Mouse (Mus musculus) embryonic facial prominence, embryonic 13.5 days (tissue): ENCODE results near the gene Ccdc15. TPM values are rescaled to one million over a fixed set of nuclear protein-coding genes. Genes with fewer than 3 reads are reported as not detected.

Experiments used
- ATAC-seq: fragments of 200-750 bp; cut with Nextera tagmentation; 2 replicates; pipeline ENCODE4 v1.8.0; 2017; ENCODE audit warnings: low read depth; ENCODE audit not compliant: insufficient number of reproducible peaks, insufficient read depth, low FRiP score, low TSS enrichment
- H3K27ac ChIP-seq: fragments of 300-500 bp; sonication (generic); 2 replicates; pipeline ENCODE4 v1.5.1; 2015; ENCODE audit warnings: moderate library complexity, mild to moderate bottlenecking, inconsistent platforms
- H3K27me3 ChIP-seq: fragments of 300-500 bp; sonication (generic); 2 replicates; pipeline ENCODE4 v1.6.1; 2015; ENCODE audit warnings: mild to moderate bottlenecking, inconsistent platforms
- H3K36me3 ChIP-seq: fragments of 300-500 bp; sonication (generic); 2 replicates; pipeline ENCODE4 v1.6.1; 2015; ENCODE audit warnings: mild to moderate bottlenecking, inconsistent platforms
- H3K4me1 ChIP-seq: fragments of 300-500 bp; sonication (generic); 2 replicates; pipeline ENCODE4 v1.6.1; 2015; ENCODE audit warnings: inconsistent platforms
- H3K4me2 ChIP-seq: fragments of 300-500 bp; sonication (generic); 2 replicates; pipeline ENCODE4 v1.6.1; 2015; ENCODE audit warnings: moderate library complexity, mild to moderate bottlenecking, inconsistent platforms
- H3K4me3 ChIP-seq: fragments of 300-500 bp; sonication (generic); 2 replicates; pipeline ENCODE4 v1.5.1; 2015; ENCODE audit warnings: mild to moderate bottlenecking, inconsistent platforms
- H3K9ac ChIP-seq: fragments of 300-500 bp; sonication (generic); 2 replicates; pipeline ENCODE4 v1.6.1; 2015; ENCODE audit warnings: mild to moderate bottlenecking, inconsistent platforms
- H3K9me3 ChIP-seq: fragments of 300-500 bp; sonication (generic); 2 replicates; pipeline ENCODE4 v1.6.1; 2016; ENCODE audit warnings: inconsistent platforms
- WGBS: fragments of 180-500 bp; shearing (Covaris S2); methylation state at CpG from one replicate; pipeline ENCODE4 v1.1.7; 2015; ENCODE audit warnings: mixed read lengths; 5-methylcytosine and 5-hydroxymethylcytosine counted together
- polyA plus RNA-seq: library from polyadenylated mRNA; unstranded; fragments of >200 nt; fragmentation: Nextera tagmentation; extraction: Ambion mirVana; gene quantifications from 2 replicates; pipeline ENCODE4 v1.2.1, GENCODE M21; 2015

Gene Ccdc15
- polyA plus RNA-seq, 1 experiment from 2014 or later: 8.9 TPM

DNA sequence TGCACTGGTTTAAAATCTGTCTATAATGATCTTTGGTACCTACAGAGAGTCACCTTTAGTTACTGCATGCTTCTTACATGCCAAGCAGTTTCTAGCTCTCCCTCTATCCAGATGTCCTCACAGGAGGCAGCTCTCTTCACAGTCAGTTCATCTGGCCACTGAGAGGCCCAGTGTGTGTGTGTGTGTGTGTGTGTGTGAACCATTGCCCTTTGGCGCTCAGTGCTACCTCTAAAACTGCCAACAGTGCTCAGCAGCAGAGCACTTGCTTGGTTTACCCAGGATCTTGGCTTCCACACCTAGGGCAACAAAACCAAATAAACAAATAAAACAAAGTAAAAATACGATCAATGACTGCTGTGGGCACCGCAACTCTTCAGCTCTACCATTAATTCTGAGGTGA is 98.3 kb downstream of the Ccdc15 start:
- ATAC-seq: no peak
- 92% methylated on average over 3 of the region's 3 CpGs for WGBS
- Histone ChIP-seq H3K27me3 (no peaks in the 10 kb centered on the region), H3K4me2 (no peak overlapping the region), H3K4me3 (no peak overlapping the region), H3K4me1 (peaks cover 5% of the 10 kb centered on the region; the same call in 1 of the 2 replicates), H3K9me3 (no peaks in the 10 kb centered on the region), H3K27ac (no peak overlapping the region), H3K9ac (no peak overlapping the region), H3K36me3 (no peaks in the 10 kb centered on the region)

DNA sequence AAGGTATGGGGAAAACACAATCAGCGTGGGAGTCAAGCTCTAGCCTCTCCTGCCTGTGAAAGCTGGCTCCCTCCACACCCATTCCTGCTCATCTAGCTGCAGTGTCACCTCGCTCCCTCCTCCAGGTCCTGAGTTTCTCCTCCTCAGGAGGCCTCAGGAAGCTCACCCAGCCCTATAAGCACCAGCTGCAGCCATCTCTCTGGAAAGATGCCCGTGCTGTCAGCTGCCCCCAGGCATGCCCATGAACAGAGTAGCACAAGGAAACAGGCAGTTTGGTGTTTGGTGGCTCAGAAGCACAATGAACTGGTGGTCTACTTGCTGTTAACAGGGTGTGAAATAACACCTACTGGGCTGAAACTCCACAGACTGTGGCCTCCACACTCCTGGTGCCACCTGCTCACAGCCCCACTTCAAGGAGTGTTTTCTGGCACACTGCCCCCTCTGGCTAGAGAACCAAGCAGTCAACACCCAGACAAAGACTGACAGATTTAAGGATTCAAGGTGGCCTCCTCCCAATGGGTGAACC is 99.8 kb downstream of the Ccdc15 start:
- H3K9me3 ChIP-seq: no peaks in the 10 kb centered on the region
- ATAC-seq: no peak
- 55% methylated on average over 3 of the region's 3 CpGs for WGBS
- H3K36me3 ChIP-seq: no peaks in the 10 kb centered on the region
- H3K4me1 ChIP-seq: no peaks in the 10 kb centered on the region
- H3K27me3 ChIP-seq: no peaks in the 10 kb centered on the region
- H3K4me2 ChIP-seq: no peak overlapping the region
- no peak overlapping the region for H3K27ac ChIP-seq
- H3K4me3 ChIP-seq: no peak overlapping the region
- no peak overlapping the region for H3K9ac ChIP-seq

GRCm38 (mm10) chr9:37247429-37247828 is 100.8 kb downstream of the Ccdc15 start:
- no peak overlapping the region for H3K9ac ChIP-seq
- no peaks in the 10 kb centered on the region for H3K36me3 ChIP-seq
- no peak for ATAC-seq
- H3K4me3 ChIP-seq: no peak overlapping the region
- H3K27me3 ChIP-seq: no peaks in the 10 kb centered on the region
- no peak overlapping the region for H3K4me2 ChIP-seq
- no peaks in the 10 kb centered on the region for H3K4me1 ChIP-seq
- no peaks in the 10 kb centered on the region for H3K9me3 ChIP-seq
- no peak overlapping the region for H3K27ac ChIP-seq

GRCm38 (mm10) chr9:37245810-37246209 is 102.4 kb downstream of the Ccdc15 start:
- H3K4me1 ChIP-seq: no peaks in the 10 kb centered on the region
- no peak overlapping the region for H3K4me3 ChIP-seq
- no peak overlapping the region for H3K4me2 ChIP-seq
- H3K27ac ChIP-seq: no peak overlapping the region
- H3K36me3 ChIP-seq: no peaks in the 10 kb centered on the region
- ATAC-seq: no peak
- no peak overlapping the region for H3K9ac ChIP-seq
- H3K9me3 ChIP-seq: no peaks in the 10 kb centered on the region
- WGBS: 88% methylated on average over 1 of the region's 1 CpGs
- no peaks in the 10 kb centered on the region for H3K27me3 ChIP-seq

DNA sequence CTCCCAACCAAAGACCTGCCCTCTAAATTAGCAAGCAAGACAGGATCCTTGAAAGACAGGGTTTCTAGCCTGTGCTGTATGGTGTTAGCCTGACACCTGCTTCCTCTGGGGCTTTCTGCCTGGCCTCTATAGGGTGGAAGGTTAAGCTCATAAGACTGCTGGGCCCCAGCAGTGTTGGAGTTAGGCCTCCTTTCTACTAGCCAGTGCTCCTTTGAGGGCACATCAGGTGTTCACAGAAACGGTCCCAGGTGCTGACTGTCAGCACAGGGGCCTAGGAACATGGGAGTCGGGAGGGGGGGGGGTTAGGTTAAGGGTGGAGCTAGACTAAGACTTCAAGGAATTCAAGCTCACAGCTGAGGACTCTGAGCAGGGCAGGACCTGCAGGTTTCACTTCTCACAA is 102.8 kb downstream of the Ccdc15 start:
- ATAC-seq: no peak
- Histone ChIP-seq H3K27me3 (no peaks in the 10 kb centered on the region), H3K9me3 (no peaks in the 10 kb centered on the region), H3K4me1 (no peaks in the 10 kb centered on the region), H3K9ac (no peak overlapping the region), H3K36me3 (no peaks in the 10 kb centered on the region), H3K27ac (no peak overlapping the region), H3K4me2 (no peak overlapping the region), H3K4me3 (no peak overlapping the region)
- 64% methylated on average over 2 of the region's 2 CpGs for WGBS

GRCm38 (mm10) chr9:37244600-37244999 is 103.6 kb downstream of the Ccdc15 start:
- Histone ChIP-seq H3K4me2 (no peak overlapping the region), H3K36me3 (no peaks in the 10 kb centered on the region), H3K27ac (no peak overlapping the region), H3K9ac (no peak overlapping the region), H3K9me3 (no peaks in the 10 kb centered on the region), H3K4me1 (no peaks in the 10 kb centered on the region), H3K4me3 (no peak overlapping the region), H3K27me3 (no peaks in the 10 kb centered on the region)
- whole genome bisulfite sequencing: 68% methylated on average over 1 of the region's 1 CpGs
- ATAC-seq: no peak

GRCm38 (mm10) chr9:37242764-37243163 is 105.5 kb downstream of the Ccdc15 start:
- Histone ChIP-seq H3K9me3 (no peaks in the 10 kb centered on the region), H3K4me1 (no peaks in the 10 kb centered on the region), H3K9ac (no peak overlapping the region), H3K36me3 (no peaks in the 10 kb centered on the region), H3K27ac (no peak overlapping the region), H3K4me2 (no peak overlapping the region), H3K27me3 (no peaks in the 10 kb centered on the region), H3K4me3 (no peak overlapping the region)
- WGBS: 84% methylated on average over 3 of the region's 3 CpGs
- no peak for ATAC-seq

- Histone ChIP-seq H3K9ac (no peak overlapping the region), H3K4me3 (no peak overlapping the region), H3K27me3 (no peaks in the 10 kb centered on the region), H3K36me3 (peaks cover 9% of the 10 kb centered on the region; the same call in 1 of the 2 replicates), H3K4me2 (no peak overlapping the region), H3K9me3 (no peaks in the 10 kb centered on the region), H3K4me1 (peaks cover 11% of the 10 kb centered on the region; the same call in 1 of the 2 replicates), H3K27ac (no peak overlapping the region)
- ATAC-seq: no peak
- WGBS: 74% methylated on average over 4 of the region's 4 CpGs
These were observed 112.1 kb downstream of the Ccdc15 start for GRCm38 (mm10) chr9:37235951-37236737.

- Histone ChIP-seq H3K27me3 (no peaks in the 10 kb centered on the region), H3K4me1 (peaks cover 11% of the 10 kb centered on the region; the same call in 1 of the 2 replicates), H3K9me3 (no peaks in the 10 kb centered on the region), H3K4me2 (no peak overlapping the region), H3K27ac (no peak overlapping the region), H3K4me3 (no peak overlapping the region), H3K9ac (0 out of 2 replicates have a peak overlapping the region, but pooled peaks have one; percentile 1), H3K36me3 (peaks cover 9% of the 10 kb centered on the region; the same call in 1 of the 2 replicates)
- 47% methylated on average over 22 of the region's 22 CpGs for WGBS
- no peak for ATAC-seq
These were observed 115.7 kb downstream of the Ccdc15 start for GRCm38 (mm10) chr9:37232201-37233195.

DNA sequence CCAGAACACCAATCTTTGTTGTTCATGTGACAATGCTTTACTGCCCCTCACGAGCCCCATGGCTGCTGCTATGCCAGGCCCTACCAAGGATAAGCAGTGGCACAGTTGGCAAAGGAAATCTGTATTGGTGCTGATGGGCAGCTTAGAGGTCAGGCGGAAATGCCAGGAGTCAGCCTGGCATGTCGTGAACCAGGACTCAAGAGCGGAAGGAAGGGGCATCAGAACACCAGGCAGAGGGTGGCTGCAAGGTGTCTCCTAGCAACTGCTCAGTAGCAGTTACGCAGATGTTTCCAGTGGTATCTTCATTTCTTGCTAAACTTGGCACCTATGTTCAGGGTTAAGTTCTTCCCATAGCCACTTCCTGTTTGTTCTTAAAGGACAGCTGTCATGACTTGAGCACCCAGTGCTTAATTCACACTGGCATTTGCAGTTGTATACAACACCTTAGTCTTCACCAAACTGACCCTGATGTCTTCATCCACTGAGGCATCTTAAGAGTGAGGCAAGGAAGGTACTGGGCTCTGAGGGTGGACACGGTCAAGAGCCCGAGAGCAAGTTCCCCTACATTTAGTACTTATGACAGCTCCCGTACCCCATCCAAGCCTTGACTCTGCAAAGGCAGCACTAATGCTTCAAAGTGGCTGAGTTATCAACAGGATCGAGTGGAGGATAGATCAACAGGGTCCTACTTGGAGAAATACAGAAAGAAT is 117.6 kb downstream of the Ccdc15 start:
- no peaks in the 10 kb centered on the region for H3K9me3 ChIP-seq
- no peak overlapping the region for H3K4me3 ChIP-seq
- no peak overlapping the region for H3K9ac ChIP-seq
- ATAC-seq: no peak
- no peak overlapping the region for H3K27ac ChIP-seq
- H3K4me2 ChIP-seq: no peak overlapping the region
- peaks cover 11% of the 10 kb centered on the region; the same call in 1 of the 2 replicates for H3K4me1 ChIP-seq
- H3K27me3 ChIP-seq: no peaks in the 10 kb centered on the region
- peaks cover 9% of the 10 kb centered on the region; the same call in 1 of the 2 replicates for H3K36me3 ChIP-seq
- 91% methylated on average over 9 of the region's 9 CpGs for WGBS

DNA sequence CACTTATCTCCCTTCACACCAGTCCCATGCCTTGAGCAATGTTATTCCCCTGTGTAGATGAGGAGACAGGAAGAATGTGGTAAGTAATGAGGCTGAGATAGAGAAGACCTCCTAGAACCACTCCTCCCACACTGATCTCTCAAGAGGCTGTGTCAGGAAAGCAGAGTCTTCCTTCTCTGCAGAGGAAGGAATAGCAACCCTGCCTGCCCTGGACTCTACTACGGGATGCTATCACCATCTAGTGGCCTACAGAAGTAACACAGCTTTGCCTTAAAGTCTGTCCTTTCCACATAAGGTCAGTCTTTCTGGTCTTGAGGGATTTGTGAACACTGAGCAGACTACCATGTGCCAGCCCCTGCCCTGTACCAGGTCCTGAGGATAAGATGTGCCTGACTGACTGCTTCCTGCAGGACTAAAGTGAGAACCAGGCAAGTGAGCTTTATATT is 118.3 kb downstream of the Ccdc15 start:
- Histone ChIP-seq H3K27ac (no peak overlapping the region), H3K36me3 (peaks cover 9% of the 10 kb centered on the region; the same call in 1 of the 2 replicates), H3K27me3 (no peaks in the 10 kb centered on the region), H3K9ac (no peak overlapping the region), H3K4me2 (no peak overlapping the region), H3K4me1 (peaks cover 11% of the 10 kb centered on the region; the same call in 1 of the 2 replicates), H3K4me3 (no peak overlapping the region), H3K9me3 (no peaks in the 10 kb centered on the region)
- 3% methylated on average over 1 of the region's 1 CpGs for WGBS
- peak; percentile 40; the same call in 1 of the 2 replicates for ATAC-seq
